Mouse (Mus musculus) heart, embryonic 13.5 days (tissue): Measurements from ENCODE around the gene Trim40. TPM values are rescaled to one million over a fixed set of nuclear protein-coding genes. Genes with fewer than 3 reads are reported as not detected.
"Not testable (repeated sequence)": the region's sequence is repeated elsewhere in the genome, so short reads cannot be mapped to it uniquely, and the experiment has no call there.

Experiments
- ATAC-seq: fragments of 200-750 bp; cut with Nextera tagmentation; 2 replicates; pipeline ENCODE4 v1.8.0; 2017; ENCODE audit warnings: moderate TSS enrichment; ENCODE audit not compliant: insufficient number of reproducible peaks, low FRiP score, low TSS enrichment; ENCODE audit errors: extremely low read depth
- H3K27ac ChIP-seq: fragments of 300-500 bp; sonication (generic); replicated peaks from 2 replicates; pipeline ENCODE4 v1.5.1; 2015; ENCODE audit warnings: moderate library complexity, mild to moderate bottlenecking, inconsistent platforms
- H3K27me3 ChIP-seq: fragments of 300-500 bp; sonication (generic); replicated peaks from 2 replicates; pipeline ENCODE4 v1.6.1; 2015; ENCODE audit warnings: mild to moderate bottlenecking, inconsistent platforms
- H3K36me3 ChIP-seq: fragments of 300-500 bp; sonication (generic); 2 replicates; pipeline ENCODE4 v1.6.1; 2015; ENCODE audit warnings: mild to moderate bottlenecking, inconsistent platforms
- H3K4me1 ChIP-seq: fragments of 300-500 bp; sonication (generic); 2 replicates; pipeline ENCODE4 v1.6.1; 2015; ENCODE audit warnings: inconsistent platforms
- H3K4me2 ChIP-seq: fragments of 300-500 bp; sonication (generic); 2 replicates; pipeline ENCODE4 v1.6.1; 2015; ENCODE audit warnings: inconsistent platforms, mild to moderate bottlenecking, moderate library complexity
- H3K4me3 ChIP-seq: fragments of 300-500 bp; sonication (generic); 2 replicates; pipeline ENCODE4 v1.5.1; 2015; ENCODE audit warnings: moderate library complexity, mild to moderate bottlenecking, inconsistent platforms
- H3K9ac ChIP-seq: fragments of 300-500 bp; sonication (generic); 2 replicates; pipeline ENCODE4 v1.6.1; 2015; ENCODE audit warnings: inconsistent platforms, mild to moderate bottlenecking, moderate library complexity
- H3K9me3 ChIP-seq: fragments of 300-500 bp; sonication (generic); 2 replicates; pipeline ENCODE4 v1.6.1; 2016; ENCODE audit warnings: inconsistent platforms
- WGBS: fragments of 180-500 bp; shearing (Covaris S2); methylation state at CpG from one replicate; pipeline ENCODE4 v1.1.7; 2015; ENCODE audit warnings: mixed read lengths; 5-methylcytosine and 5-hydroxymethylcytosine counted together
- polyA plus RNA-seq: library from polyadenylated mRNA; unstranded; fragments of >200 nt; fragmentation: Nextera tagmentation; extraction: Ambion mirVana; gene quantifications from 2 replicates; pipeline ENCODE4 v1.2.1, GENCODE M21; 2015

Gene Trim40
- polyA plus RNA-seq, 1 experiment from 2014 or later, result not detected

DNA sequence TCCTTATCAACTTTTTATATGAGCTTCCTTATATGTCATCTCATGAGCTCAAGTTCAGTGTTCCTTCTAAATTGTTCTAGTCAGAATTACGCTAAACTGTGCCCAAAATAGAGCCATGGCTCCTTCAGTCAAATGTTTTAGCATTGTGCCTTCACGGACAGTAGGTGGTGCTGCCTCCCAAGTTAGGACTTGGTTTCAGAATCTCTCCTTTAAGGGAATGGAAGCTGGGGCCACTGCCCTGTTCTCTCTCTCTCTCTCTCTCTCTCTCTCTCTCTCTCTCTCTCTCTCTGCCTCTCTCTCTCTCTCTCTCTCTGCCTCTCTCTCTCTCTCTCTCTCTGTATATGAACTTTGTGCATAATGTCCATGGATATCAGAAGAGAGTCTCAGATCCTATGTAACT lies 2.4 kb upstream of the Trim40 start:
- Histone ChIP-seq H3K27me3 (peaks cover 29% of the 10 kb centered on the region), H3K9me3 (no peaks in the 10 kb centered on the region), H3K4me3 (no peak overlapping the region), H3K4me1 (no peaks in the 10 kb centered on the region), H3K36me3 (no peaks in the 10 kb centered on the region), H3K9ac (no peak overlapping the region), H3K27ac (no peak overlapping the region), H3K4me2 (no peak overlapping the region)
- no peak for ATAC-seq
- WGBS, result 8% methylated on average over 2 of the region's 2 CpGs

DNA sequence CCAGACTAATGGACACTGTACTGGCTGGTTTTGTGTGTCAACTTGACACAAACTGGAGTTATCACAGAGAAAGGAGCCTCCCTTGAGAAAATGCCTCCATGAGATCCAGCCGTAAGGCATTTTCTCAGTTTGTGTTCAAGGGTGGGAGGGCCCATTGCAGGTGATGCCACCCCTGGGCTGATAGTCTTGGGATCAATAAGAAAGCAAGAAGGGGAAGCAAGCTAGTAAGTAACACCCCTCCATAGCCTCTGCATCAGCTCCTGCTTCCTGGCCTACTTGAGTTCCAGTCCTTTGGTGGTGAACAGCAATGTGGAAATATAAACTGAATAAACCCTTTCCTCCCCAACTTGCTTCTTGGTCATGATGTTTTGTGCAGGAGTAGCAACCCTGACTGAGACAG lies 1.6 kb upstream of the Trim40 start:
- 83% methylated on average over 1 of the region's 1 CpGs for WGBS
- not testable (repeated sequence) for H3K4me2 ChIP-seq, H3K9ac ChIP-seq, H3K4me1 ChIP-seq, H3K36me3 ChIP-seq, ATAC-seq, H3K9me3 ChIP-seq, H3K4me3 ChIP-seq, H3K27ac ChIP-seq
- H3K27me3 ChIP-seq, result peaks cover 29% of the 10 kb centered on the region

DNA sequence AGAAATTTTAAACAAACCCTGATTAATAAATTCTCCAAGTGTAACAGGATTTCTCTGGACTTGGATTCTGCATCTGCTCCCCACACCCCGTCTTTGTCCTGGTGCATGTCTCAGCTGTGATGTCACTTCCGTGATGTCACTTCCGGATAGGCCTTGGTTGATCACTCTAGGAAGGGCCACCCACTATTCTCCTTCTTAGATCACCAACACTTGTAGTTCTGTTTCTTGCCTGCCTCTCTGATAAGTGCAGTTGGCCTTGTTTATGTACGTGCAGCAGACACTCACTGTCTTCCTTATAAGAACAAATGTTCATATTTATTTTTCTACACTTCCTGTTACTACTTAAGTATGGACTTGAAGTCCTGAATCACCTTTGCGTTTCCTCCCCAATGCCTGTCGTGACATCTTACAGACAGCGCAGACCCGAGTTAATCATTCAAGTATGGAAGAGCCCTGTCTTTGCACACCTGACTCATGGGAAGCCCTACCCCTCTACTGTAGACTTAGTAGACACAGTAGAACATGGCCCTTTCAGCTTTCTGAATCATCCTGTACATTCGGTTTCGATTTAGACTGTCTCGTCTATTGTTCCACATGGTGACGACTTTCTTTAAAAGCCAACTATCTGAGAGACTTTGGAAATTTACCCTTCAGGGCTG lies 4.7 kb downstream of the Trim40 start:
- whole genome bisulfite sequencing, result 85% methylated on average over 12 of the region's 12 CpGs
- Histone ChIP-seq H3K4me3 (no peak overlapping the region), H3K27ac (no peak overlapping the region), H3K4me1 (no peaks in the 10 kb centered on the region), H3K9ac (no peak overlapping the region), H3K36me3 (no peaks in the 10 kb centered on the region), H3K9me3 (no peaks in the 10 kb centered on the region), H3K27me3 (peaks cover 13% of the 10 kb centered on the region), H3K4me2 (no peak overlapping the region)
- ATAC-seq, result no peak

DNA sequence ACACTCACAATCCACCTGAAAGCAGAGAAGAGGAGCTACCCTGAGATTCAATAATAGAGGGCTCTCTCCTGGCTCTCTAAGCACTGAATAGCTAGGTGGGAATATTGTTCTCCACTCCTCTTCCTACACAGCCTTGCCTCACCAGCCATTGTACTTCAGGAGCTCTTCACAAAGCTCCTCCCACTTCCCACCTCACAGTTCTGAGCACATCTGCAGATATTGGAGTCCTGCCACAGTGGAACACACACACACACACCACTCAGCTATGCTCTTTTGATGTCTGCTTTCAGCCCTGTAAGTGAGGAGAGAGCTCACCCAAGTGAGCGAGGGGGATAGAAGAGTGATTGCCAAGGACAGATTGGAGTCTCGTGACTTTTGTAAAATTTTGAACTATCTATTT lies 6.6 kb downstream of the Trim40 start:
- peaks cover 2% of the 10 kb centered on the region; the same call in 1 of the 2 replicates for H3K27me3 ChIP-seq
- H3K4me1 ChIP-seq, result no peaks in the 10 kb centered on the region
- H3K4me2 ChIP-seq, result no peak overlapping the region
- no peak overlapping the region for H3K27ac ChIP-seq
- no peak overlapping the region for H3K9ac ChIP-seq
- no peaks in the 10 kb centered on the region for H3K36me3 ChIP-seq
- WGBS, result 63% methylated on average over 2 of the region's 2 CpGs
- no peak overlapping the region for H3K4me3 ChIP-seq
- no peak for ATAC-seq
- H3K9me3 ChIP-seq, result no peaks in the 10 kb centered on the region

DNA sequence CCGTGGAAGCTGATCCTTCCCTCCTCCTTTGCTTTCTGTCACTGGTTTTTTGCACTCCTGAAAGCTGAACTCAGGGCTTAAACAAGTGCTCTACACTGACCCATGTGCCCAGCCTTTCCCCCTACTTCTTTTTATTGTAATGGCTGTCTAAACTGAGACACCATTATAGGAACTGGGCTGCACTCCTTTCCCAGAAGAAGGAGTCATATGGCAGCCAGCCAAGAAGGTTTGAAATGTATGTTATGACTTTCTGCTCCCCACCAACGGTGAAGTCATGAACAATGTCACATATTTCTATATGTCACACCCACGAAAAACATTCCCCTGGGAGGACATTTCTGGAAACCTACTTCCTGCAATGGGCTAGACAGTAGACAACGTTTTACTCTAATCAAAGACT lies 15.3 kb downstream of the Trim40 start:
- Histone ChIP-seq H3K36me3 (no peaks in the 10 kb centered on the region), H3K4me2 (peak overlapping the region; percentile 13; the same call in 1 of the 2 replicates), H3K9ac (no peak overlapping the region), H3K9me3 (no peaks in the 10 kb centered on the region), H3K4me3 (no peak overlapping the region), H3K27ac (no peak overlapping the region), H3K4me1 (0 out of 2 replicates have a peak, but pooled peaks cover 4% of the 10 kb centered on the region), H3K27me3 (peaks cover 13% of the 10 kb centered on the region)
- WGBS, result 47% methylated on average over 4 of the region's 4 CpGs
- no peak for ATAC-seq

DNA sequence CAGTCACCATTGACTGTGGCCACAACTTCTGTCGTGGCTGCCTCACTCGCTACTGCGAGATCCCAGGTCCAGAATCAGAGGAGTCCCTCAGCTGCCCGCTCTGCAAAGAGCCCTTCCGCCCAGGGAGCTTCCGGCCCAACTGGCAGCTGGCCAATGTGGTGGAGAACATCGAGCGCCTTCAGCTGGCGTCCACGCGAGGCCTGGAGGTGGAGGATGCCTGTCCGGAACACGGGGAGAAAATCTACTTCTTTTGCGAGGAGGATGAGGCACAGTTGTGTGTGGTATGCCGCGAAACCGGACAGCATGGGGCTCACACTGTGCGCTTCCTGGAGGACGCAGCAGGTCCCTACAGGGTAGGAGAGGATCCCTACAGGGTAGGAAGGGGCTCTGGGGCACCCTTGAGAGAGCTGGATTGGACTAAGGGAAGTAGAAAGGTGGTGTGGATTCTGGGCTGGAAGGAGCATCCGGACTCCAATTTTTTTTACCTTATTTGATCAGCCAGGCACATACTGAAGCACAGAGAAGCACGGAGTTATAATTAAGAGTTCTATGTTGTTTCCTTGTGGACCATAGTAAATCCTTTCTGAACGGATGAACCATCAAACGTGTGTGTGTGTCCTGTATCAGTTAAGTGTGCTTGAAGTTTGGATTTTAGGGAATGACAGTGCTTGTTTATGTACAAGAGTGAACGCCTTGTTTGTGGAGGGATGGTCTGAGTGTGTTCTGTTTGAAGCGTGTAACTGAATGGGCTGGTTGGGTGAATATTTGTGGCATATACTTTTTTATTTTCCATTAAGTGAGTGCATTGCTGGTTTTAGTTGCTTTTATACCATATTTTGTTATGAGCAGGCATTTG lies 19.7 kb downstream of the Trim40 start:
- H3K36me3 ChIP-seq, result no peaks in the 10 kb centered on the region
- H3K4me1 ChIP-seq, result peaks cover 12% of the 10 kb centered on the region; the same call in 1 of the 2 replicates
- H3K4me3 ChIP-seq, result peak overlapping the region; percentile 37
- 0 out of 2 replicates have a peak, but pooled peaks have one; percentile 6 for ATAC-seq
- 56% methylated on average over 25 of the region's 25 CpGs for WGBS
- H3K9ac ChIP-seq, result peak overlapping the region; percentile 55
- peaks cover 48% of the 10 kb centered on the region for H3K27me3 ChIP-seq
- no peaks in the 10 kb centered on the region for H3K9me3 ChIP-seq
- peak overlapping the region; percentile 57 for H3K4me2 ChIP-seq
- H3K27ac ChIP-seq, result peak overlapping the region; percentile 64; the same call in 1 of the 2 replicates

DNA sequence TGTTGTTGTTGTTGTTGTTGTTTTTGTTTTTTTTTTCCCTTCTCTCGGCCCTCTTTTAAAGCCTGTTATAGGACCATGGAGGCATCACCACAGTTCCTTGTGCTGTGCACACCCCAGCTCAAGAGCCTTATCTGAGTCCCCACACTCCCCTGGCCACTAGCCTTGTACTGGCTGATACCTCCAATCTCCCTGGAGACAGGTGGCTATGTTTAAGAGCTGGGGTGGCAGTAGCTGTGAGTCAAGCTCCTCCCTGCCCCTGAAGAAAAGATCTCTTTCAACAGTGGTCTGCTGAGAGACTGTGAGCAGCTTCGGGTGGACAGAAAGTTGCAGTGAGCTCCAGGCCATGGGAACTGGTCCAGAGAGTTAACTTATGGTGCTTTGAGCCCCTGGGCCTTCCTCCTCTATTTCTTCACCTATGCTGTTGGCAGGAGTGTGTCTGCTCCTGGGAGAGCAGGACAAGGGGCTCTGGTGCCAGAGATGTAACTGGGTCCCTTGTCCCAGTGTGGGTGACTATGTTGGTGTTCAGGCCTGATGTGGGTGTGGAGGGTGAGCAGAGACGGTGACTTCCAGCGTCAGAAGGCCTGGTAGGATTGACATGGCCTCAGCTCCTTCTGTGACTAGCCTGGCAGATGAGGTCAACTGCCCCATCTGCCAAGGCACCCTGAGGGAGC lies 20.5 kb downstream of the Trim40 start, which contains the start of gene Trim10:
TSS of gene Trim10 (plus strand) at position 291 of the 671 bp plus-strand sequence.
- H3K9ac ChIP-seq, result peak within 1 kb of the TSS; percentile 55
- no peaks in the 10 kb centered on the region for H3K9me3 ChIP-seq
- peak within 1 kb of the TSS; percentile 57 for H3K4me2 ChIP-seq
- peak within 1 kb of the TSS; percentile 64; the same call in 1 of the 2 replicates for H3K27ac ChIP-seq
- ATAC-seq, result peak; percentile 73
- WGBS, result 57% methylated on average over 4 of the region's 4 CpGs
- H3K4me3 ChIP-seq, result peak within 1 kb of the TSS; percentile 37
- H3K36me3 ChIP-seq, result no peaks in the 10 kb centered on the region
- H3K4me1 ChIP-seq, result peaks cover 10% of the 10 kb centered on the region; the same call in 1 of the 2 replicates
- peaks cover 56% of the 10 kb centered on the region for H3K27me3 ChIP-seq

DNA sequence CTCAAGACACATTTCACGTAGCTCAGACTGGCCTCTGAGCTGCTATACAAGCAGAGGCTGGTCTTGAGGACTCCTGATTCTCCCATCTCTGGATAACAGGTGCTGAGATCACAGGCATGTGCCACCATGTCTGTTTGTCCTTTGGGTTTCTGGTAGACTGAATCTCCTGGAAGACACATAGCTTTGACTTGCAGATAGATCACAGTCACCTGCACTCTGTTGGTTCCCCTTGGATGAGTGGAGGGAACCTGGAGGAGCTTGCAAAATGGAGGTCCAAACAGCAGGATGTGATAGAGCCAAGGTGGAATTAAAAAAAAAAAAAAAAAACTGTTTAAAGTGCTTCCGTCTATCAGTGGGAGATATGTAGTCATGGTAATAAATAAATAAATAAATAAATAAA lies 21.1 kb downstream of the Trim40 start:
- ATAC-seq, result no peak
- Histone ChIP-seq H3K9me3 (no peaks in the 10 kb centered on the region), H3K4me3 (no peak overlapping the region), H3K4me1 (peaks cover 8% of the 10 kb centered on the region; the same call in 1 of the 2 replicates), H3K36me3 (no peaks in the 10 kb centered on the region), H3K27ac (no peak overlapping the region; the same call in 1 of the 2 replicates), H3K27me3 (peaks cover 61% of the 10 kb centered on the region), H3K9ac (no peak overlapping the region), H3K4me2 (no peak overlapping the region; the same call in 1 of the 2 replicates)
- WGBS, result 66% methylated on average over 2 of the region's 2 CpGs

DNA sequence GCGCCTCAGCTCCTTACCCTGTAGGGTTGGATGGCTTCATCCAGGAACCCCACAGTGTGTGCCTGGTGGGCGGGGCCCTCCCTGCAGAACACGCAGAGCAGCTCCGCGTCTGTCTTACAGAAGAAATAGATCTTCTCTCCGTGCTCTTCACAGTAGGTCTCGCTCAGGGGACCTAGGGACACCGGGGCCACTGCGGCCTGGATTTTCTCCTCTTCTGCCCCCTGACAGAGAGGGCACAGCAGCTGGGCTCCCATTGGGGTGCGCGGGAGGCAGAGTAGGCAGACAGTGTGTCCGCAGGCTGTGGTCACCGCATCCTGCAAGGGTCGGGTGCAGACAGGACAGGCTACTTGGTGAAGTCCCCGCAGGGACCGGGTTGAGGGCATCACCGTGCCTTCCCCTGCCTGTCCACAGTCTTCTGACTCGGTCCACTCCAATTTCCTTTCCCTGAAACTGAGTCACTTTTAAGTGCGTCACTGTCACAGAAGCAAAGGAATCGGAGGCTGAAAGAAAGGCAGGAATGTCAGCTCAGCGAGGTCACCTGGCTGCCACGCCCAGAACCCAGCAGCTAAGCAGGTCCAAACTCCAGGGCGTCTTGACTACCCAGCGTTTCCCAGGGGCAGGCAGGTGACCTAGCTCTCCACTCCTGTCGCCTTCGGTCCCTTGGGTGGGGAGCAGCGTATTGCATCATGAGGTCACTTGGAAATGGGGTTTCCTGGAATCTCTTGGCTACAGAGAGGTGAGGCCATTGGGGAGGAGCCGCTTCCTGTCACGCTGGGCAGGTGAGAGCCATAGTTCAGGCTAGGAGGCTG lies 23.0 kb downstream of the Trim40 start, which contains the start of gene Trim15:
TSS of gene Trim15 (minus strand) at position 492 of the 809 bp plus-strand sequence.
- peak within 1 kb of the TSS; percentile 64 for H3K4me2 ChIP-seq
- 11% methylated on average over 29 of the region's 29 CpGs for whole genome bisulfite sequencing
- ATAC-seq, result peak; percentile 42; the same call in 1 of the 2 replicates
- peak within 1 kb of the TSS; percentile 56; the same call in 1 of the 2 replicates for H3K9ac ChIP-seq
- H3K27ac ChIP-seq, result no peak within 1 kb of the TSS
- H3K36me3 ChIP-seq, result no peaks in the 10 kb centered on the region
- no peaks in the 10 kb centered on the region for H3K9me3 ChIP-seq
- H3K4me1 ChIP-seq, result peaks cover 8% of the 10 kb centered on the region; the same call in 1 of the 2 replicates
- peaks cover 62% of the 10 kb centered on the region for H3K27me3 ChIP-seq
- H3K4me3 ChIP-seq, result peak within 1 kb of the TSS; percentile 35

DNA sequence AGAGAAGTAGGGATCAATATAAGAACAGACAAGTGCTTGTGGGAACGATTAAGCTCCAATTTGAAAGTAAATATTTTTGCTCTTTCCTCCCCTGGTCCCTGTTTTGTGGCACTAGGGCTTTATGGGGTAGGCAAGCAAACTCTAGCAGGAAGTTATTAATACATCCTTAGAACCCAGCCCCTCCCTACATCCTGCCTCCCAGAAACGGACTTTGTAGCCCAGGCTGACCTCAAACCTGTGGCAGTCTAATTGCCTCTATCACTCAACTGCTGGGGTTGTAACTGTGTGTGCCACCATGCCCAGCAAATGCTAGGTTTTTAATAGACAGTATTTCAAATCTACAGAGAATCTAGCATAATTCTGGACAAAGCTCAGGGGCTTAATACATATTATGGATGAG lies 28.2 kb downstream of the Trim40 start:
- Histone ChIP-seq H3K36me3 (peaks cover 38% of the 10 kb centered on the region), H3K4me3 (no peak overlapping the region), H3K27me3 (peaks cover 32% of the 10 kb centered on the region), H3K4me2 (no peak overlapping the region), H3K27ac (no peak overlapping the region), H3K9me3 (no peaks in the 10 kb centered on the region), H3K4me1 (0 out of 2 replicates have a peak, but pooled peaks cover 2% of the 10 kb centered on the region), H3K9ac (no peak overlapping the region)
- ATAC-seq, result no peak
- WGBS, result 54% methylated on average over 2 of the region's 2 CpGs
